Mouse (Mus musculus) stomach, postnatal 0 days (tissue): ENCODE data around the gene Ankzf1.

Experiments used
- CTCF ChIP-seq: IDR thresholded peaks from 2 replicates; pipeline ENCODE4 v1.5.1; 2016; ENCODE audit warnings: antibody characterized with exemption, low read depth, mild to moderate bottlenecking, moderate library complexity
- EP300 ChIP-seq: optimal IDR thresholded peaks from 2 replicates; pipeline ENCODE3; 2016; ENCODE audit warnings: antibody characterized with exemption

DNA sequence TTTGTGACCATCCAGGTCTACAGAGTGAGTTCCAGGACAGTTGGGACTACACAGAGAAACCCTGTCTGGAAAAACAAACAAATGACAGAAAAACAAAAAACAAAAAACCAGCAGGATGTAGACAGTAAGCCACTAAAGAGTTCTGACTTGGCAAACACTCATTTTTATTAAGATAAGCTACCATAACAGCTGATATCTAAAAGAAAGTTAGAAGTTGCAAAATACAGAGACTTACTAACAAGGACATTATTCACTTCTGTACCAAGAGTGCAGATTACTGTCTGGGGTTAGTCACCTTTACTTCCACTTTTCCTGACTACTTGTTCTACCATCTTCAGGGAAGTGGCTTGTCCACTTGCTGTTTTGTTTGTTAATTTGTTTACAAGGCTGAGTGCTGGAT, 33.0 kb upstream of the Ankzf1 start:
- TF ChIP-seq CTCF (no peak), EP300 (no peak)
